Mouse (Mus musculus): Measurements from ENCODE around the gene Gm4565.
"Not testable (repeated sequence)": the region's sequence is repeated elsewhere in the genome, so short reads cannot be mapped to it uniquely, and the experiment has no call there.

Gene Gm4565

DNA sequence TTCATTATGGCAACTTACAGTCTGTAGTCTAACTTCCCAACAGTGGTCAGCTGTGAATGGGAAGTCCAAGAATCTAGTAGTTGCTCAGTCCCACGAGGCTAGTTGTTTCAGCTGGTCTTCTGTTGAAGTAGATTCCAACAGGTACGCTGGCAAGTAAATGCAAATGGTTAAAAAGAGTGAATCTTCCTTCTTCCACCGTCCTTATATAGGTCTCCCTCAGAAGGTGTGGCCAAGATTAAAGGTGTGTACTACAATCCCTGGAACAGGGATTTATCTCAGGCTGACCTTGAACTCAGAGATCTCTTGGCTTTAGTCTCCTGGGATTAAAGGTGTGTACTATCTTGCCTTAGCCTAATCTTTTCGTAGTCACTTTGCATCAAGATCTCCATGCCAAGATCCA lies at the start of gene Gm4565:
Gene Gm4565, minus strand, starts transcription at position 101 of the 400 bp plus-strand sequence.
- in situ Hi-C loops (cut with MboI; ENCODE audit: unreplicated experiment in 2 of 2) = not testable (repeated sequence)

GRCm38 (mm10) chr7:22565243-22565642 lies 22.7 kb downstream of the Gm4565 start, which contains the start of gene Gm4201:
TSS of gene Gm4201 (minus strand) at chr7:22565343.
- in situ Hi-C loops (cut with MboI; ENCODE audit: unreplicated experiment in 2 of 2) = not testable (repeated sequence)

DNA sequence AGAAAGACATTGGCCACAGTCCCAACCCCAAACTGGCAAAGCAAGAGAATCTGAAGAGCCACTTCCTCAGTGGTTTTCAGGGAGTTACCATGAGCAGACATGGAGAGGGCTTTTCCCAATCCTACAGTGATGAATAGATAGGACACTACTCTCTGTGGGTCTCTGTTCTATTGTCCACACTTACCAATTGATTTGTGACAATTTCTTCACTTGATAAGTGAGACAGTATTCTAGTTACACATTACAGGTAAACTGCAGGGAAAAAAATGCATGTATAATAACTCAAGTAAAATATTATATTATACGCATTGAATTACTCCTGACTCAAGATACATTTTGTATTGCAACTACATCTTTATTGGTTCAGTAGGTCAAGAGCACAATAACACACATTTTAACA lies 53.1 kb downstream of the Gm4565 start, which contains the start of gene Gm8677:
Gene Gm8677, minus strand, starts transcription at position 101 of the 400 bp plus-strand sequence.
- in situ Hi-C loops (cut with MboI; ENCODE audit: unreplicated experiment in 2 of 2) = not testable (repeated sequence)

Data from v-Abl transformed pro-B cells (cell line).